In the genomic region with DNA sequence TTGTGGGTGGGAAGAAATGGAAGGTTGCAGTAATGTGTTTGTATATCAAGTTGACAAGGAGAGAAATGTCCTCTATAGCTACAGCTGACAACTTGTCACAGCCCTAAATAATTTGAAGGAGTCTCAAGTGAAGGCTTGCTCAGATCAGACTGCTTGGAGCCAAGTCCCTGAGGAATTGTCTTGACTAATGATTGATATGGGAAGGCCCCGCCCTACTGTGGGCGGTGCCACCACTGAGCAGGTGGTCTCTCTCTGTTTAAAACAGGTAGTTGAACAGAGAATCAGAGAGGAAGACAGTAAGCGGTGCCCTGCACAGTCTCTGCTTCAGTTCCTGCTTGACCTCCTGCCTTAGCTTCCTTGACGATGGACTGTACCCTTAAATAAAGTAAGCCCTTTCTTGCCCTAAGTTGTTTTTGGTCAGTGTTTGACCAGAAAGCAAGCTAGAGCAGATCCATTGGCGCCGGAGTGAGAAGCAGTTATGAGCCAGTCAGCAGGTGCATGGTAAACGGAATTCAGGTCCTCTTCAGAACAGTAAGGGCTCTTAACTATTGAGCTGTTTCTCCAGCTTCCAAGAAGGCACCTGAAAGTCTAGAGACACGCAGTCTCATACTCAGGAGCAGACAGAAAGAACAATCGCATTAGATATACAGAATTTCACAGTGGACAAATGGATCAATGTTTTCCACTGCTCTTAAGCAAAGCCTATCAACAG, we compare ENCODE assay signal across 21 mouse cellular contexts. TPM values are rescaled to one million over a fixed set of nuclear protein-coding genes. Genes with fewer than 3 reads are reported as not detected.
"Had no signal": no experiment of that assay in that cellular context is flagged by ENCODE, and none has a peak within 500 bp of the region (broad histone marks: within the 10 kb centered on the region; RNA-seq: fewer than 3 reads in every experiment).

No protein-coding gene starts in this region.

- H3K27ac ChIP-seq: limb, embryonic 12.5 days; midbrain, embryonic 10.5 days; neural tube, embryonic 15.5 days had no signal

- DNase-seq: kidney, adult 2 months; kidney, postnatal 36 days; layer of hippocampus, adult 9-11 months; layer of hippocampus, postnatal 36 days; liver; liver, embryonic 13.5 days; liver, postnatal 0 days; midbrain, embryonic 14.5 days; right cerebral cortex, adult 18-20 months; right cerebral cortex, postnatal 25 days; thymus, adult 18-20 months; thymus, postnatal 14 days had no signal

- H3K4me2 ChIP-seq: limb, embryonic 12.5 days; liver, embryonic 13.5 days; neural tube, embryonic 15.5 days had no signal

- H3K4me1 ChIP-seq: limb, embryonic 12.5 days; midbrain, embryonic 10.5 days; neural tube, embryonic 15.5 days had no signal

- H3K4me3 ChIP-seq: limb, embryonic 12.5 days; liver, embryonic 13.5 days; midbrain, embryonic 10.5 days; myocyte; neural tube, embryonic 15.5 days had no signal

- H3K9me3 ChIP-seq: limb, embryonic 12.5 days; liver, embryonic 13.5 days; midbrain, embryonic 10.5 days; neural tube, embryonic 15.5 days had no signal

- ATAC-seq: intestine, embryonic 16.5 days; liver, postnatal 0 days had no signal

- H3K36me3 ChIP-seq: limb, embryonic 12.5 days; liver, embryonic 13.5 days; midbrain, embryonic 10.5 days; neural tube, embryonic 15.5 days had no signal

- H3K27me3 ChIP-seq: limb, embryonic 12.5 days; liver, embryonic 13.5 days; neural tube, embryonic 15.5 days had no signal

- H3K9ac ChIP-seq: limb, embryonic 12.5 days; liver, embryonic 13.5 days; liver, postnatal 0 days; neural tube, embryonic 15.5 days had no signal

RNA-seq across cellular contexts. Expression of a gene that starts 45.3 kb away (rescaled TPM):
- polyA plus RNA-seq: kidney, adult 2 months; kidney, embryonic 16.5 days; limb, embryonic 12.5 days; midbrain, embryonic 10.5 days; myocyte; neural tube, embryonic 11.5 days; small intestine, adult 2 months; stomach, embryonic 14.5 days had no signal
